Mouse (Mus musculus): ENCODE results near the gene Kifc3.
"Not testable (repeated sequence)": the region's sequence is repeated elsewhere in the genome, so short reads cannot be mapped to it uniquely, and the experiment has no call there.

Kifc3 gene

DNA sequence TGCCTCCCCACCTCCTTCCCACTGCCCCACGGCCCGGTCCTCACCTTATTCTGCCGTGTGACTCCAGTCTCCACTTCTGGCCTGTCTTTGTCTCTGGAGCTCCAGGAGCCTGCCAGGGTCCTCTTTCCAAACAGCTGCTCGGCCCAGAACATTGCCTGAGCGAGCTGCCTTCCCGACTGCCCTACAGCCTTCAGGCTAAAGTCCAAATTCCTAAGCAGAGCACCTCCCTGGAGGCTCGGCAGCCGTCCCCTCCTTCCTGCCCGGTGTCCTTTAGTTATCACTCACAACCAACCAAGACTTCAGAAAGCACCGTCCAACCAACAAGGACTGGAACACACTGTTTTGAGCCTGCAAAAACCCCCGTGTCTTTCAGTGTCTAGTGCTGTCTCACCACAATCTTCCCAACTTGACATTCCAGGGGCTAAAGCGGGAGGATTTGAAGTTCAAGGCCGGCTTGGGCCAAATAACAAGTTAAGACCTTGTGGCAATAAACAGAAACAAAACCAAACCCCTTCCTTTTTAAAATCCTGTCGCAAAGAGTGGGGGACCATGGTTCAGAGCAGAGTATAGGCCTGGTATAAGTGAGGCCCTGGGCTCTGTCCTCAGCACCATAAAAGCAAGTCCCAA, at the start of gene Kifc3:
Kifc3 (minus strand) TSS at position 164 of the 627 bp plus-strand sequence.
- in situ Hi-C loops (cut with MboI, MseI): loop anchor here (5.0 kb wide), 1 partner anchor 255 kb away; no protein-coding TSS in a partner anchor

DNA sequence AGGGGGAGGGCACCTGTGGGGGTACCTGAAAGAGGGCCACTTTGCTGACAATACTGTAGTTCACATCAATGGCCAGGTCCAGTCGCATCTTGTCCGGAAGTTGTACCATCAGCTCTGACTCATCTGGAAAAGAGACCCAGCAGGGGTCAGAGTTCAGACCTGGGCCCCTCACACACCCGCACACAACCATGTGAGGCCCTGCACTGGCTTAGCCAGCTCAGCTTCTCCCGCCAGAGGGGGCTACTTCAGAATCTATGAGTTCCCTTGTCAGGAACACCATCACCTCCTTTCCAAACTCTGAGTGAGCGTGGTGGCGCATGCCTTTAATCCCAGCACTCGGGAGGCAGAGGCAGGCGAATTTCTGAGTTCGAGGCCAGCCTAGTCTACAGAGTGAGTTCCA, 49.4 kb upstream of the Kifc3 start:
- in situ Hi-C loops (cut with MboI, MseI): no loop called here

DNA sequence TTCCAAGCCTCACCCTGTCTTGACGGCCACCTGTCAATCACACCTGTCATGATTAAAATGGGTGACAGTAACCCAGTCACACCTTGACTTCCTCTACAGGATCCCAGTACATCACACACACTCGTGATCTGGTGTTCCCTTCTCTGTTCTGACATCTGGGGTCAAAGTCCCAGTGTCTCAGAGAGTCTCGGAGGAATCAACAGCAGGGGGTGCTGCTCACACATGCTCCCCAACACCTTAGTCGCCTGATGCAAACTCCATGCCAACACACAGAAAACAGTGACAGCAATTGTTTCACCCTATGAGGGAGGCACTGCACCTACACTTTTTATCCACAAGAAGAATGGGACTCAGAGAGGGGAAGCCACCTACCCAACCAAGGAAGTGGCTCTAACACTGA, 47.2 kb upstream of the Kifc3 start:
- in situ Hi-C loops (cut with MboI, MseI): no loop called here

DNA sequence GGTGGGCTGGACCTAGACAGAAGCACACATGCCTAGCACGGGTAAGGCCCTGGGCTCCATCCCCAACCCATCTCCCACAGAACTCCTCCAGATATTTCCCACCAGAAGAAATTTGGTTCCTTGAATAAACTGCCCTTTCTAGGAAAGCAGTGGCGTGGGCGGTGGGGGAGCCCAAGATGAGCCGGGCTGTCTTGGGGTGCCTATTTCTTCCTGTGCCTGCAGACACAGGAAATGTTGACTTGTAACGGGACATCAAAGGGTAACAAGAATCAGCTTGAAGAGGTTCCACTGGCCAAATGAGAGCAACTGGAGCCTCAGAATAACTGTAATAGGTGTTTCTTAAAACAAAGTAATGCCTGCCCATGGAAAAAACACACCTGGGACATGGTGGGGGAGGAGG, 44.7 kb upstream of the Kifc3 start:
- in situ Hi-C loops (cut with MboI, MseI): no loop called here

DNA sequence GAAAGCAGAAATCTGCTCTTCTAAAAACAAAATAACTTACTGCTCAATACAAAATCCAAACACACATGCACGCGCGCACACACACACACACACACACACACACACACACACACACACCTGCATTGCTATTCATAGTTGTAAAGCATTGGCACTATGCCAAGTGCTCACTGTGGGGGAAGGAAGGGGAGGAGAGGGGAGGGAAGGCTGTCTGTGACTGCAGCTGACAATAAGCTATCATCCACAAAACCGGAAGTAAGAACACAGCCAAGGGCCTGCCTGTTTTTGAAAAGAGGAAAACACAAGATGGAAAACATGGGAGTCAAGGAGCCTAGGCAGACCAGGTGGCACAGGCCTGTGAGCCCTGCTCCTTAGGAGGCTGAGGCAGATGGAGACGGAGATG, 42.6 kb upstream of the Kifc3 start:
- in situ Hi-C loops (cut with MboI, MseI): no loop called here

DNA sequence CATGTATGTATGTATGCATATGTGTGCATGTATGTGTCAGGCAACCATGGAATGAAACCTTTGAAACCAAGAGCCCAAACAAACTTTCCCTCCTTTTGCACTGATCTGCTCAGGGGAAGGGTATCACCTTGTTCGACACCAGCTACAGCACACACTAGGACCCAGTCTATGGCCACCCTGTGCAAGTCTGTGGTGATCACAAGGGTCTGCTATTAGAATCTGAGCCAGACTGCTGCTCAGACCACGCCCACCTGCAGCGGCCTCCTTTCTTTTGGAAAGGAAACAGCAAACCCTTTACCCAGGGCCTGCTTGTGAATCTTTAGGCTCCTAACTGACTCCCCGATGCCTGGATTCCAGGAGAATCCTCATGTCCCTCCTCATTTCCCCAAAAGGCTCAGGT, 41.2 kb upstream of the Kifc3 start:
- in situ Hi-C loops (cut with MboI, MseI): no loop called here

DNA sequence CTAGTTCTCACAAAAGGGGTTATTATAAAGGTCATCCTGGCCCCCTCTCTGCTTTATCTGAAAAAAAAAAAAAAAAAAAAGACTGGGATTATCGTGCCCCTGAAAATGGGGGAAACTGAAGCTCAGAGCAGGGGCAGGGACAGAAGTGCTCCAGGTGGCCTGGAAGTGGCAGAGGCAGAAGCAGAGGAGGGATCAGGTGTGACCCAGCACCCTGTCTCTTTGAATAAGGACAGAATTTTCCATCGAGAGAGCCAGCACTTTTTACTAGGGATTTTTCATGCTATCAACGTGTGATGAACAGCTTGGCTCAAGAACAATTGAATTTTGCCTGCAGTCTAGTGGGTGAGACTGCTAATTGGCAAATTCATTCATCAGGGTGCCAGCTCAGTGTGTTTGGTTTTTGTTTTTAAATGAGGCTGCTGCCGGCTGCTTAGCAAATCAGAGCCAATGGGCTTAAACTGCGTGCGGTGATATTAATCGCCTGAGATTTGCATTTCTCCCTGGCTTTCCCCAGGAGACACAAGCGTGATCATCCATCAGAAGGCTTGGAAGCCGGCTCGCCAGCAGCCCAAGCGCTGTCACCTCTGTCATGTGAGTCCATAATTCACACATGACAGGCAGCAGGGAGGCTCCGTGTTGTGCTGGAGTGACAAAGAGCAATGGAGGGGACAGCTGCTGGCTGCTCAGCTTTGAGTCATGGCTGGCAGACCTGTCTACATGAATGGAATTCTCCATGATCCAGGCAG, 40.4 kb upstream of the Kifc3 start:
- in situ Hi-C loops (cut with MboI, MseI): no loop called here

DNA sequence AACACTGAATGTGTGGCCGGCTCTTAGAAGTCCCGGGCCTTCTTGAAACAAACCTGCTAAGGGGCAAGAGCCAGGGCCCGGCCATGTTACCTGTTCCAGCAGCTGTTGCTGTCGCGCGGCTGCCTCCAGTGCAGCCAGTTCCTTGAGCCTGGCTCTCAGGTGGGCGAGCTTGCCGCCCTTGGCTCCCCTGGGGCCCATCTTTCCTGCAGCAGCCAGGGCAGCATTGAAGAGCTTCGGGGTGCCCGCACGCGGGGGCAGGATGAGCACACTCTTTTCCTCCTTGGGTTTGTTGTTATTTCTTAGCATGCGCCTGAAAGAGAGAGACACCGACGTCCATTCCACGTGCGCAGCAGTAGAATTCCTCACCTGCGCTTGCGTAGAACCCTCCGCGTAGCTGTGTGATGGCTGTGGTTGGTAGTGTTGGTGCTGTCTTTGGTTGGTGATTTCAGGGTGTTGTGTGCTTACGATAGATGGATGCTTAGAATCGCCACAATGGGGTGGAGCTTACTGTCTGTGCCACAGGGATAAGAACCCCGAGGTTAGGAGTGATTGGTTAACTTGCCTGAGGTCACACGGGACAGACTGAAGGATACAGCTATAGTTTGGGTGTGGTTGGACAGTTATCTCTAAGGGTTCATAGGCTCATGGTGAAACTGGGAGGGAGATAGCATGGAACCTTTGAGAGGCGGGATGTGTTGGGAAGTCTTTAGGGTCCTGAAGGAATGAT, 39.6 kb upstream of the Kifc3 start:
- in situ Hi-C loops (cut with MboI, MseI): no loop called here

DNA sequence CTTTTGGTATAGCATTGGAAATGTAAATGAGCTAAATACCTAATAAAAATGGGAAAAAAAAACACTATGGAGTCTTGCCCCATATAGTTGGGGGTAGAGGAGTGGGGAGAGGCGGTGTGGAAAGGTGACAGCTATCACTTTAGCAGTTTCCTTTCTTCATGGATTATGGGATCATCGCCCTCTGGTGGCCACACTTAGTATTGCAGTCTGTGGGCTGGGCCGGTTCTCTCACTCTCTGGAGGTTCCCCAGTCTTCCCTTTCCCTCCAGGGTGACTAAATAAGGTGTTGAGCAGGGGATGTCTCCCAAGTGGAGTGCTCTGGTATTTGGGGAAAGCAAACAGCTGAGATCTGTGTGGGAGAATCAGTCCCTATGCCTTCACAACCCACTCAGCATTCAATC, 33.1 kb upstream of the Kifc3 start:
- in situ Hi-C loops (cut with MboI, MseI): no loop called here

DNA sequence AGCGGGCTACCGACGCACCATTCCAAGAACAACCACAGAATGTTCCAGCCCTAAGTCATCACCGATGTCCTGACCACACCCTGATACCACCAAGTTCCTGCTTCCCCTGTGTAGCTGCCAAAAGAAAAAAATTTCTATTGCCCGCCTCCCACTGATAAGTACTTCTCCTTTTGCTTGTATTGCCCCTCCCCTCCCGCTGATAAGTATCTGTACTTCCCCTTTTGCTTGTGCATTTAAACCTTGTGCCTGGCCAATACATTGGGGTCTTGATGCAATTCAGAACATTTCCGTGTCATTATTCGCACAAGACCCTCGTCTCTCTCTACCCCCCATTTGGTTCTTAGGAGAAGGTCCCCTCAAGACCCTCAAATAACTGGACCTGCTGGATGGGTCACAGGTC, 27.5 kb upstream of the Kifc3 start:
- in situ Hi-C loops (cut with MboI, MseI): not testable (repeated sequence)

DNA sequence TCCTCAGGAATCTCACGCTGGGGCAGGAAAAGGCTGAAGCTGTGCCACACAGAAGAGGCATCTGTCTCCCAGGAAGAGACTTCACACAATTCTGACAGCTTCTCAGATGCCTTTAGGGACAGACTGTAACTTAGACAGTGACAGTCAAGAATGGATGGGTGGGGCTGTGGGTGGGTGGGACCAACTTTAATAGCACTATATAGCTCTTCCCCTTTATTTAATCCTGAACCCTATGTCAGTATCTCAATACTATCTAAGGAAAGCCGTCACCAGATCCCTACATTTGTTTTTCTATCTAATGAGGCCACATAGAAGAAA, 24.5 kb upstream of the Kifc3 start:
- in situ Hi-C loops (cut with MboI, MseI): no loop called here

DNA sequence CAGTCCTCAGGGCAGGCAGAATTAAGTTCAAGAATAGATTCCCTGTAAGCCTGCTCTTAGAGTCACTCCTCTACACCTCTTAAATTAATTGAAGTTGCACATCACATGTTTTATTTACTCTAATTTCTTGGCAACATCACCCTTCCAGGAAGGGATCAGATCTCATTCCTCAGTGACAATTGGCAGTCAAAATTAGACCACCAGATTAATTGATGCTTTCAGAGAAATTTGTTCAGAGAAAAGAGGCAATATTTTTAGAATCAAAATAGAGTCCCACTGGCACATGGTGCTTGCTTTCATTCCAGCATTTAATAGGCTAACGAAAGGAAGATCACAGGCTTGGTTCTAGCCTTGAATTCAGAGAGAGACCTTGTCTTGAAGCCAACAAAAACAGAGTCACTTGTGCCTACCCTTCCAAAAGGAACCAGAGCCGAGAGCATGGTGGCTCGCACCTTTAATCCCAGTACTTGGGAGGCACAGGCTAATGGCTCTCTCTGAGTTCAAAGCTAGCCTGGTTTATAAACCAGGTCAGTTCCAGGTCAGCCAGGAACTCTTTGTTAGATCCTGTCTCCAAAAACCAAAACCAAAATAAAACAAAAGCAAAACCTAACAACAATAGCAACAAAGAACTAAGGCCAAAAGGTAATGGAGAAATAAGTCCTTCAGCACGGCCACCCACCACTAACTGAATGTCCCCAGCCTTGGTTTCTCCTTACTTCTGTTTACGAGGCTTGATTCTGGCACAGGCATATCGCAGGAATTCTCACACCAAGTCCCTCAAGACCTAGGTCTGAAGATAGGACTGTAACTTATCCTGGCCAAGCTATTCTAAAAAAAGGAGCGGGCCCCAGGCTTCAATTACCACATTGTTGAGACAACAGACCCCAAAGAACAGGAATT, 23.9 kb upstream of the Kifc3 start:
- in situ Hi-C loops (cut with MboI, MseI): no loop called here

DNA sequence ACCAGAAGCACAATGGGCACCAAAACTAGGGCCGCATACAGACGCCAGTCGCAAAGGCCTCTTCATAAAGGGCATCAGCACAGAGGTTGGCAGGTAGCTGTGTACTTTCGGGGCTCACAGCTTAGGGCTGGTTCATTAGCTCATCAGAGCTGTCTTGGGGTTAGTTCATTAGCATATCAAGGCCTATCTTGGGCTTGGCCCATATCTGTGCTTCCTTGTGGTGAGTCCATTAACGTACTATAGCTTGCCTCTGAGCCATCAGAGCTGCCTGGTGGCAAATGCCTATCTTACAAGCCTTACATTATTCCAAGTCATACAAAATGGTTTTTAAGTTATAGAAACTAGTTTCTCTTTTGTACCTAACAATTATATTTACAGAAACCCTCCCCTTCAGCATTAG, 21.4 kb upstream of the Kifc3 start:
- in situ Hi-C loops (cut with MboI, MseI): no loop called here

DNA sequence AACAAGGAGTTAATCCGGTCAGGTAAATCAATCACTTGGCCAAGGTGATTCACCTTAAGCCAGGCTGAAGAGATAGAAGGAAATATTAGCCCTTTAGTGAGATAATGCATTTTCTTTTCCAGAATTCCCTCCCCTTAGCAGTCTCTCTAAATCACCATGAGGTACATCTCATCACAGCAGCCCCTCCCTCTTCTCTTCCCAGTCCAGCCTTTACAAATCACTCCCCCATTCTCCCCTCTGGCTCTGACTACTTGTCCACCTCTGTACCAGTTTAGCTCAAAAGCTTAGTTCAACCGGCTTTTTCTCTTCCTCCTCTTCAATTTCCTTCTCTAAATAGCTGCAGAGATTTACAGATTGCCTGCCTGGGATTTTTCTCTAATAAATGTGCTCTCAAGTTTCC, 18.4 kb upstream of the Kifc3 start:
- in situ Hi-C loops (cut with MboI, MseI): no loop called here

DNA sequence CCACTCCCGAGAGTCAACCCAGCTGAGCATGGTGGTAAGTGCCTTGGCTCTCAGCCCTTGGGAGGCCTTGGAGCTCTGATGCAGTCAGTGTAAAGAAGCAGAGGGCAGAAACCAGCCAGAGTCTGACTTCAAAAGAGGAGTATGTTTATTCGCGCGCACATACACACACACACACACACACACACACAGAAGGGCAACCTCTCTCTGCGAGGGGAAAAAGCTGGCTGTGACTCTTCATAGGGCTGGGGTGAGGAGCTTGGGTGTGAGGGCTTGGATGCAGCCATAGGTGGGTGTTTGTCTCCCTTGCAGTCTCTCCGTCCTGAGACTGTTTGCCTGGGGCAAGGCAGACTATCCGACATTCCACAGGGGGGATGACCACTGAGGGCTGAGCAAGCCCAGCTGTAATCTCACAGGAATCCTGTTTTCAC, 18.0 kb upstream of the Kifc3 start:
- in situ Hi-C loops (cut with MboI, MseI): no loop called here

DNA sequence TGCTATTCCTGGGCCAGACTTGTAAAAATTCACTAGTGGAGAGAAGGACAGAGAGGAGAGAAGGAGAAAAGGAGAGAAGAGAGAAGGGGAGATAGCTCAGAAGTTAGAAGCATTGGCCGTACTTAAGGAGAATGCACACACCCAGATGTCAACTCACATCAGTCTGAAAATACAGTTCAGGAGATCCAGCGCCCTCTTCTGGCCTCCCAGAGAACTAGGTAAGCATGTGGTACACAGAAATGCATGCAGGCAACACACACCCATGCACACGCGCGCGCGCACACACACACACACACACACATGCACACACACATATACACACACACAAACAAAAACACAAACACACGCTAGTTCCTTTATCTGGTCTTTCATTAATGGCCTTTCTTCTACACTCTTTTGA, 17.0 kb upstream of the Kifc3 start:
- in situ Hi-C loops (cut with MboI, MseI): no loop called here

DNA sequence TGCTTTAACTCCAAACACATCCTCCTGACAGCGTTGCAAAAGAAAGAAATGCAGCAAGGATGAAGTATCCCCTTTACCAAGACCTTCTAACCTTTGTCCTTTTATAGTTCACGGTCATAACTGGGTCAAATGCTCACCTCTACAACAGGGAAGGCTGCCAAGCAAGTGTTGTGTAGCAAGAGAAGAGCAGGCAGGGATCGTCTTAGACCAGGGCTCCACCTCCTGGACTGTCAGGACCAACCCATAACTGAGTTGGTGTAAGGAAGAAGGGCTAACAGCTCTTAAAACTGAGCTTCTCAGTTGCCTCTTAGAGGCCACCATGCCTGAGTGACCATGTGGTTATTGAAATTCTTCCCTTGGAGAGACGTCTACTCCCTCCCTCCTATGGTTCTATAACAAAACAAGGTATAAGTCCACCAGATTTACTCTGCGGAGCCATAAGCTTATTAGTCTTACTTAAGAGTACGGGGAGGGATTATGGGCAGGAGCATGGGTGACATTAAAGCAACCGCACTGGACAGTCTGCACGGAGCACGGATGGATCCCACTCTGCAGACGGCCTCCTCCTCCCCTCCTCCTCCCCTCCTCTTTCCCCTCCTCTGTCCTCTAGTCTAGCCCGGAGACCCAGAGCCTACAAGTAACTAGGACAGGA, 13.2 kb upstream of the Kifc3 start:
- in situ Hi-C loops (cut with MboI, MseI): no loop called here

DNA sequence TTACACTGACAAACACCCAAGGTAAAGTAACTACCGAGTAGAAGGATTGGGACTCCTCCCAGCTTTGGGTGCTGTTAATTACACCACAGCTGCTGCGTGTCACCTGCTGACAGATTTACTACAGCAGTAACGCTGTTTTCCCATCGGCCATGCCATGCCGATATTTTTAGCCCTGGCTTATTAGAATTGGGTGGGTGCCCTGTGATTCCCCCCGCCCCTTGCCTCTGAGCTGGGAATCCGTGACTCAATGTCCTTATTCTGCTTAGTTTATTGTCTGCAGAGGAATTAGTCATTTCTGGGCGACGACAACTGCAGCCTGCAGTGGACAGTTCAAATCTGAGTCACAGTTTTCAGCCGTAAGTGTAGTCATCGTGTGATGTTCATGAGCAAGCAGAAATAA, 7.3 kb upstream of the Kifc3 start:
- in situ Hi-C loops (cut with MboI, MseI): loop anchor here (5.0 kb wide), 1 partner anchor 98 kb away; no protein-coding TSS in a partner anchor

DNA sequence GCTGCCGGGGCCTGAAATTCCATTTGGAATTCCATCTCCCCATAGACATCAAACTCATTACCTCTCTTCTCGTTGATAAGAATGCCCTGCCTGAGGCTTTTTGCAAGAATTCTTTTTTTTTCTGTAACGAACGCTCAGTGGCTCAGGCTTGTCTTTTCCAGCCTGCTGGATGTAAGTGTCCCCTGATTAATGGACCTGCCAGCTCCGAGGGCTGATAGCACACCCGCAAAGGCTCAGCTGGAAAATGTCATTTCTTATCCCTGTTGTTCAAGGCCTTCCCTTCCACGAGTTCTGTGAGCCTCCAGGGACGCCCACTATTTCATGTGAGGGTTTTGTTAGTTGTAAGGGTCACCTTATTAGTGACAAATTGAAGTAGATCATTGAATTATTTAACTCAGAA, 3.3 kb upstream of the Kifc3 start:
- in situ Hi-C loops (cut with MboI, MseI): loop anchor here (5.0 kb wide), 1 partner anchor 94 kb away; no protein-coding TSS in a partner anchor

DNA sequence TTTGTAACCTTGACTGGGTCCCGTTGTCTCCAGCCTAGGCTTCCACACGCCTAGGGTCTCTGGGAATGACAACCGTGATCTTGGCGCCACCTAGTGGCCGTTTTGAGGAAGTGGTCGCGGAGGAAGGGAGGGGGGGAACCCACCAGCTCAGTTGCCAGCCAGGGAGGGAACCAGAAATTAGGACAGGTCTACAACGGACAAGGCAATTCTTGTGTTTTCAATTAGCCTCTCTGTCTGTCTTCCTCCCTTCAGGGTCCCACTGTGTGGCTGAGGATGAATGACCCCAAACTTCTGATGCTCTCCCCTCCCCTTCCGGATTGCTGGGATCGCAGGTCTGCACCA, 1.4 kb upstream of the Kifc3 start:
- in situ Hi-C loops (cut with MboI, MseI): loop anchor here (5.0 kb wide), 1 partner anchor 257 kb away; no protein-coding TSS in a partner anchor

DNA sequence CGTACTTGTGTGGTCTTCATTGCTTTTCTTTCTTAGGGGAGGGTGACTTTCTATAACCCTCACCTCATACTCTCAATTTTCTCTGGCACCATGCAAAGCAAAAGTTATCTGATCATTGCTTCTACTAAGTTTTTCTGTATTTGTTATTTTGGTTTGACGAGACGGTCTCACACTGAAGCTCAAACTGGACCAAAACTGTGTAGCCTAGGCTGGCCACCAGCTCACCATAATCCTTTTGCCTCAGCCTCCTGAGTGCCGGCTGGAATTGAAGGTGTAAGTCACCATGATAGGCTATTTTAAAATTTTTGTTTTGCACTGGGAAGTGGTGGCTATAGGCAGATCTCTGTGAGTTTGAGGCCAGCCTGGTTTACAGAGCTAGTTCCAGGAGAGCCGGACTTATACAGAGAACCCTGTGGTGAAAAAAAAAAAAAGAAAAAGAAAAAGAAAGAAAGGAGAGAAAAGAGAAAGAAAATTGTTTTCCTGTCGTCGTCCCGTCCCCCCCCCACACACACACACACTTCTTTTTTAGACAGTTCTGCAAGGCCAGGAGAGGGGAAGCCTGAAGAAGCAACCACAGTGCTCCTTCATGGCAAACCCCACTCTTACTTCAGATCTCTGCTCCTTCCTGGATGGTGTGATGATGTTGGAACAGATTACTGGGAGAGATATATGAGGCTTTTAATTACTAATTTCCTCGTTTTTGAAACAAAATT, 870 bp upstream of the Kifc3 start:
- in situ Hi-C loops (cut with MboI, MseI): loop anchor here (5.0 kb wide), 1 partner anchor 256 kb away; no protein-coding TSS in a partner anchor

Data from T-helper 2 cell (primary cell).